Mouse (Mus musculus) ES-E14 (cell line): ENCODE data around the gene Car9.

Source experiments
- CHD2 ChIP-seq: IDR thresholded peaks from 2 replicates; pipeline ENCODE4 v1.6.1; 2014; ENCODE audit warnings: mild to moderate bottlenecking, low read depth, low read length, inconsistent platforms
- HCFC1 ChIP-seq: IDR thresholded peaks from 2 replicates; pipeline ENCODE4 v1.6.1; 2012; ENCODE audit warnings: low read length, inconsistent platforms, borderline replicate concordance; ENCODE audit not compliant: insufficient read depth
- MAFK ChIP-seq: IDR thresholded peaks from 2 replicates; pipeline ENCODE4 v1.6.1; 2014; ENCODE audit warnings: mild to moderate bottlenecking, low read depth, low read length, inconsistent platforms; ENCODE audit not compliant: insufficient read depth
- ZNF384 ChIP-seq: IDR thresholded peaks from 2 replicates; pipeline ENCODE4 v1.6.1; 2012; ENCODE audit warnings: low read depth, low read length, inconsistent platforms

DNA sequence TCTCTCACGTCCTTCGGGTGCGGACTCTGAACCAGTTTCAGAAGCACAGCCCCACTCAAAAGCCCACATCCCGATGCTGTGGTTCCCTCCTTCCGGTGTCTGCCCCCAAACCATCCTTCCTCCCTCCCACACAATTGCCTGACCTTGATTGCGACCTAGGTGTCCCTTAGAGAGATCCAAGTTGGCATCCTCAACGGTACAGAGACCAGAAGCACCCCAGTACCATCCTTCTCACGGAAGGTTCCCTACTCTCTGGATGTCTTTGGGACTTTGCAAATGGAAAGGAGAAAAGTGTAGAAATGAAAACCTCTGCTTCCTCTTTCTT lies 28.3 kb upstream of the Car9 start:
- TF ChIP-seq MAFK (no peak), HCFC1 (no peak), ZNF384 (no peak), CHD2 (no peak)
